Mouse (Mus musculus): ENCODE results near the gene Cyth2. TPM values are rescaled to one million over a fixed set of nuclear protein-coding genes. Genes with fewer than 3 reads are reported as not detected.

Gene Cyth2
- polyA plus RNA-seq, 1 experiment from 2014 or later, result 82.6 TPM

GRCm38 (mm10) chr7:45766764-45767163, 47.6 kb downstream of the Cyth2 start:
- no peaks in the 10 kb centered on the region for H3K36me3 ChIP-seq (ENCODE audit: control insufficient read depth, insufficient read depth, low read length)
- H3K27ac ChIP-seq (ENCODE audit: low read length), result no peak overlapping the region
- H3K9me3 ChIP-seq (replicated peaks; ENCODE audit: control insufficient read depth, low read length), result no peaks in the 10 kb centered on the region
- H3K4me3 ChIP-seq (replicated peaks; ENCODE audit: low read length), result no peak overlapping the region
- H3K4me2 ChIP-seq (ENCODE audit: low read depth, low read length), result no peak overlapping the region
- H3K27me3 ChIP-seq (ENCODE audit: control insufficient read depth, insufficient read depth, low read length), result no peaks in the 10 kb centered on the region
- no peak overlapping the region for H3K9ac ChIP-seq (ENCODE audit: low read length)
- H3K4me1 ChIP-seq (ENCODE audit: control insufficient read depth, insufficient read depth, low read length), result no peaks in the 10 kb centered on the region
- 0 out of 2 replicates have a peak, but pooled peaks have one; percentile 6 for ATAC-seq (ENCODE audit: insufficient read depth, low FRiP score)
- WGBS, result 39% methylated on average over 8 of the region's 8 CpGs

GRCm38 (mm10) chr7:45765995-45766394, 48.4 kb downstream of the Cyth2 start:
- no peaks in the 10 kb centered on the region for H3K4me1 ChIP-seq (ENCODE audit: control insufficient read depth, insufficient read depth, low read length)
- WGBS, result 39% methylated on average over 8 of the region's 8 CpGs
- no peaks in the 10 kb centered on the region for H3K36me3 ChIP-seq (ENCODE audit: control insufficient read depth, insufficient read depth, low read length)
- H3K4me3 ChIP-seq (replicated peaks; ENCODE audit: low read length), result no peak overlapping the region
- peak; percentile 23; the same call in 1 of the 2 replicates for ATAC-seq (ENCODE audit: insufficient read depth, low FRiP score)
- H3K4me2 ChIP-seq (ENCODE audit: low read depth, low read length), result no peak overlapping the region
- H3K9ac ChIP-seq (ENCODE audit: low read length), result no peak overlapping the region
- H3K27ac ChIP-seq (ENCODE audit: low read length), result peak overlapping the region; percentile 66
- no peaks in the 10 kb centered on the region for H3K9me3 ChIP-seq (replicated peaks; ENCODE audit: control insufficient read depth, low read length)
- no peaks in the 10 kb centered on the region for H3K27me3 ChIP-seq (ENCODE audit: control insufficient read depth, insufficient read depth, low read length)

DNA sequence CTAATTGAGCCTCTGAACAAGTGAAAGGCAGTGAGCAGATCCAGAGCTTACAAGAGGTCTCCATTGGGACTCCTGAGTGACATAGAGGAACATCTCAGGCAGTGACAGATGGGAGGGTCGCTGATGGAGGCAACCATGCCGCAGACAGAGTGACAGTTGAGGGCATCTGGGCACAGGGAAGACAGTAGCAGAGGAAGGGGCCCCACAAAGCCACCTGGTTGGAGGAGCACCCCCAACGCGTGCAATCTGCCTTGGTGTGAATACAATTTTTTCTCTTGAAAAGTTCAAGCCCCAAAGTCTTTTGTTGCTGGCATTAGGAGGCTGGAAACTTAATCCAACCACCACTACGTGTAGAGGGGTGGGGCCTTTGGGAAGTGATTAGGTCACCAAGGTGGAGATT, 54.2 kb downstream of the Cyth2 start:
- Histone ChIP-seq H3K4me1 (ENCODE audit: control insufficient read depth, insufficient read depth, low read length) (no peaks in the 10 kb centered on the region), H3K27ac (ENCODE audit: low read length) (peak overlapping the region; percentile 0; the same call in 1 of the 2 replicates), H3K9me3 (replicated peaks; ENCODE audit: control insufficient read depth, low read length) (no peaks in the 10 kb centered on the region), H3K9ac (ENCODE audit: low read length) (no peak overlapping the region; the same call in 1 of the 2 replicates), H3K4me3 (replicated peaks; ENCODE audit: low read length) (no peak overlapping the region), H3K27me3 (ENCODE audit: control insufficient read depth, insufficient read depth, low read length) (peaks cover 12% of the 10 kb centered on the region), H3K4me2 (ENCODE audit: low read depth, low read length) (peak overlapping the region; percentile 51; the same call in 1 of the 2 replicates), H3K36me3 (ENCODE audit: control insufficient read depth, insufficient read depth, low read length) (no peaks in the 10 kb centered on the region)
- WGBS, result 60% methylated on average over 5 of the region's 5 CpGs
- ATAC-seq (ENCODE audit: insufficient read depth, low FRiP score), result no peak

DNA sequence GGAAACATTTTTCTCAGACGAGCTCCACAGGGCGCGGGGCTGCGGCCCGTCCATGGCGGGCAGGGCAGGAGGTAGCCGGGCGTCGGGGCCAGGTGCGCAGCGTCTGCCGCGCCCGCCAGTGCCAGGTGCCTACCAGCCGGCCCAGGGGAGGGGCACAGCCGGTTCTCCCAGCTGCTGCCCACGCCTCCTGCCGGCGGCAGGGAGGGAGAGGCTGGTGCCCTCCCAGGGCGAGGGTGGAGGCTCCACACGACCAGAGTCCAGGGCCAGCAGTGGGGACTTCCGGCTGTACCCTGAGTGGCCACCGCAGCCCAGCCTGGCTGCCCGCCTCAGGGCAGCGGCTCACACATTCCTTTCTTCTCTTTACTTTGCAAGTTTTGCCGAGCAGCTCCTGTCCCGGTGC, 55.0 kb downstream of the Cyth2 start:
- 6% methylated on average over 22 of the region's 27 CpGs for WGBS
- H3K9ac ChIP-seq (ENCODE audit: low read length), result peak overlapping the region; percentile 58
- peak; percentile 78 for ATAC-seq (ENCODE audit: insufficient read depth, low FRiP score)

More for the DNA sequence above, 55.0 kb downstream of the Cyth2 start:
- H3K4me1 ChIP-seq (ENCODE audit: control insufficient read depth, insufficient read depth, low read length), result no peaks in the 10 kb centered on the region
- H3K9me3 ChIP-seq (replicated peaks; ENCODE audit: control insufficient read depth, low read length), result no peaks in the 10 kb centered on the region
- peaks cover 12% of the 10 kb centered on the region for H3K27me3 ChIP-seq (ENCODE audit: control insufficient read depth, insufficient read depth, low read length)
- H3K4me2 ChIP-seq (ENCODE audit: low read depth, low read length), result peak overlapping the region; percentile 51
- H3K36me3 ChIP-seq (ENCODE audit: control insufficient read depth, insufficient read depth, low read length), result no peaks in the 10 kb centered on the region
- H3K4me3 ChIP-seq (replicated peaks; ENCODE audit: low read length), result peak overlapping the region; percentile 19
- H3K27ac ChIP-seq (ENCODE audit: low read length), result 0 out of 2 replicates have a peak overlapping the region, but pooled peaks have one; percentile 0

Other genes starting within 250 kb of the Cyth2 start
- gene Bcat2, start 244.4 kb downstream of the Cyth2 start, polyA plus RNA-seq (2015; fragmentation: Nextera tagmentation; extraction: Ambion mirVana), result 95.7 and 109 TPM in 2 replicates
- 0.28 and 0.32 TPM in 2 replicates for gene Fgf21, start 199.1 kb downstream of the Cyth2 start, polyA plus RNA-seq (2015; fragmentation: Nextera tagmentation; extraction: Ambion mirVana)
- gene Fut1, start 197.3 kb downstream of the Cyth2 start, polyA plus RNA-seq (2015; fragmentation: Nextera tagmentation; extraction: Ambion mirVana), result 1.2 and 1.5 TPM in 2 replicates
- gene Izumo1, start 192.8 kb downstream of the Cyth2 start, polyA plus RNA-seq (2015; fragmentation: Nextera tagmentation; extraction: Ambion mirVana), result 0.15 TPM in 1 of 2 replicates, not detected in the other
- gene Rasip1, start 187.1 kb downstream of the Cyth2 start, polyA plus RNA-seq (2015; fragmentation: Nextera tagmentation; extraction: Ambion mirVana), result 3.3 and 4.4 TPM in 2 replicates
- 10.9 and 14.2 TPM in 2 replicates for gene Mamstr, start 174.6 kb downstream of the Cyth2 start, polyA plus RNA-seq (2015; fragmentation: Nextera tagmentation; extraction: Ambion mirVana)
- gene Fut2, start 148.2 kb downstream of the Cyth2 start, polyA plus RNA-seq (2015; fragmentation: Nextera tagmentation; extraction: Ambion mirVana), result 13.8 and 18.8 TPM in 2 replicates
- 0.55 and 1.2 TPM in 2 replicates for gene Ntn5, start 130.6 kb downstream of the Cyth2 start, polyA plus RNA-seq (2015; fragmentation: Nextera tagmentation; extraction: Ambion mirVana)
- gene Sec1, start 120.2 kb downstream of the Cyth2 start, polyA plus RNA-seq (2015; fragmentation: Nextera tagmentation; extraction: Ambion mirVana), result 2.9 and 3.4 TPM in 2 replicates
- 8.4 and 9.8 TPM in 2 replicates for gene Car11, start 114.7 kb downstream of the Cyth2 start, polyA plus RNA-seq (2015; fragmentation: Nextera tagmentation; extraction: Ambion mirVana)
- 2.7 and 2.9 TPM in 2 replicates for gene Dbp, start 109.5 kb downstream of the Cyth2 start, polyA plus RNA-seq (2015; fragmentation: Nextera tagmentation; extraction: Ambion mirVana)
- gene Rpl18, start 99.1 kb downstream of the Cyth2 start, polyA plus RNA-seq (2015; fragmentation: Nextera tagmentation; extraction: Ambion mirVana), result 915 and 1,024 TPM in 2 replicates
- 38.9 and 45.9 TPM in 2 replicates for gene Sphk2, start 96.6 kb downstream of the Cyth2 start, polyA plus RNA-seq (2015; fragmentation: Nextera tagmentation; extraction: Ambion mirVana)
- 16.0 and 24.7 TPM in 2 replicates for gene Fam83e, start 93.4 kb downstream of the Cyth2 start, polyA plus RNA-seq (2015; fragmentation: Nextera tagmentation; extraction: Ambion mirVana)
- 0.79 and 2.2 TPM in 2 replicates for gene Spaca4, start 88.8 kb downstream of the Cyth2 start, polyA plus RNA-seq (2015; fragmentation: Nextera tagmentation; extraction: Ambion mirVana)
- 0.53 and 0.99 TPM in 2 replicates for gene Lmtk3, start 30.8 kb downstream of the Cyth2 start, polyA plus RNA-seq (2015; fragmentation: Nextera tagmentation; extraction: Ambion mirVana)
- 32.7 and 46.5 TPM in 2 replicates for gene Sult2b1, start 29.9 kb downstream of the Cyth2 start, polyA plus RNA-seq (2015; fragmentation: Nextera tagmentation; extraction: Ambion mirVana)
- 0.91 and 0.98 TPM in 2 replicates for gene Kcnj14, start 10.2 kb upstream of the Cyth2 start, polyA plus RNA-seq (2015; fragmentation: Nextera tagmentation; extraction: Ambion mirVana)
- 50.3 and 53.7 TPM in 2 replicates for gene Grwd1, start 16.4 kb upstream of the Cyth2 start, polyA plus RNA-seq (2015; fragmentation: Nextera tagmentation; extraction: Ambion mirVana)
- gene Kdelr1, start 58.2 kb upstream of the Cyth2 start, polyA plus RNA-seq (2015; fragmentation: Nextera tagmentation; extraction: Ambion mirVana), result 76.7 and 87.0 TPM in 2 replicates
- gene Grin2d, start 63.8 kb upstream of the Cyth2 start, polyA plus RNA-seq (2015; fragmentation: Nextera tagmentation; extraction: Ambion mirVana), result 0.23 and 0.40 TPM in 2 replicates
- 0.49 and 1.2 TPM in 2 replicates for gene Syngr4, start 82.1 kb upstream of the Cyth2 start, polyA plus RNA-seq (2015; fragmentation: Nextera tagmentation; extraction: Ambion mirVana)
- gene Tmem143, start 82.4 kb upstream of the Cyth2 start, polyA plus RNA-seq (2015; fragmentation: Nextera tagmentation; extraction: Ambion mirVana), result 4.2 and 6.0 TPM in 2 replicates
- gene Emp3, start 106.8 kb upstream of the Cyth2 start, polyA plus RNA-seq (2015; fragmentation: Nextera tagmentation; extraction: Ambion mirVana), result 197 and 224 TPM in 2 replicates
- gene Ccdc114, start 109.5 kb upstream of the Cyth2 start, polyA plus RNA-seq (2015; fragmentation: Nextera tagmentation; extraction: Ambion mirVana), result 4.1 and 5.1 TPM in 2 replicates
- gene Abcc6, start 215.7 kb upstream of the Cyth2 start, polyA plus RNA-seq (2015; fragmentation: Nextera tagmentation; extraction: Ambion mirVana), result 1.6 and 2.7 TPM in 2 replicates
- 46.5 and 47.2 TPM in 2 replicates for gene Nomo1, start 219.1 kb upstream of the Cyth2 start, polyA plus RNA-seq (2015; fragmentation: Nextera tagmentation; extraction: Ambion mirVana)